Mouse (Mus musculus) lung, adult 2 months (tissue): Measurements from ENCODE around the gene Eps15. TPM values are rescaled to one million over a fixed set of nuclear protein-coding genes. Genes with fewer than 3 reads are reported as not detected.

Experiments
- DNase-seq: peaks from one replicate; pipeline ENCODE4 v3.0.0; 2022
- H3K4me1 ChIP-seq: fragments of 200-500 bp; 2 replicates; pipeline ENCODE4 v1.6.1; 2011; ENCODE audit warnings: low read length; ENCODE audit not compliant: control insufficient read depth, insufficient read depth
- H3K4me3 ChIP-seq: fragments of 200-500 bp; replicated peaks from 2 replicates; pipeline ENCODE3; 2011; ENCODE audit warnings: low read depth, mild to moderate bottlenecking, control low read depth, low read length; ENCODE audit errors: extremely low read depth
- CTCF ChIP-seq: fragments of 200-500 bp; IDR thresholded peaks from 2 replicates; pipeline ENCODE4 v1.5.1; 2011; ENCODE audit warnings: mild to moderate bottlenecking, low read length, control low read depth; ENCODE audit not compliant: insufficient read depth
- POLR2A ChIP-seq: fragments of 200-500 bp; IDR thresholded peaks from 2 replicates; pipeline ENCODE4 v1.6.1; 2011; ENCODE audit warnings: low read depth, mild to moderate bottlenecking, control low read depth, low read length, borderline replicate concordance; ENCODE audit errors: extremely low read depth
- WGBS: fragments of 180-500 bp; shearing (Covaris S2); methylation state at CpG from one replicate; pipeline ENCODE4 v1.1.7; 2018; 5-methylcytosine and 5-hydroxymethylcytosine counted together
- polyA plus RNA-seq: library from polyadenylated mRNA; depleted of rRNA; stranded (reverse); fragments of >200 nt; gene quantifications from 2 replicates; pipeline ENCODE4 v1.2.3, GENCODE M21; 2012

The Eps15 gene
- polyA plus RNA-seq, 1 experiment: 18.9 TPM

GRCm38 (mm10) chr4:109407701-109408485, 127.8 kb downstream of the Eps15 start:
- WGBS: 71% methylated on average over 9 of the region's 9 CpGs
- peaks cover 9% of the 10 kb centered on the region for H3K4me1 ChIP-seq
- H3K4me3 ChIP-seq: no peak overlapping the region
- TF ChIP-seq POLR2A: no peak
- no peak for TF ChIP-seq CTCF
- DNase-seq: no peak

GRCm38 (mm10) chr4:109410681-109411376, 130.8 kb downstream of the Eps15 start:
- TF ChIP-seq POLR2A: no peak
- no peak for TF ChIP-seq CTCF
- no peak overlapping the region for H3K4me3 ChIP-seq
- DNase-seq: no peak
- H3K4me1 ChIP-seq: peaks cover 8% of the 10 kb centered on the region
- WGBS: 65% methylated on average over 9 of the region's 9 CpGs

GRCm38 (mm10) chr4:109411377-109411967, 131.4 kb downstream of the Eps15 start:
- WGBS: 85% methylated on average over 6 of the region's 6 CpGs
- TF ChIP-seq CTCF (no peak), POLR2A (no peak)
- DNase-seq: no peak
- H3K4me1 ChIP-seq: peaks cover 1% of the 10 kb centered on the region
- no peak overlapping the region for H3K4me3 ChIP-seq

- 74% methylated on average over 5 of the region's 5 CpGs for WGBS
- Histone ChIP-seq H3K4me3 (no peak overlapping the region), H3K4me1 (no peaks in the 10 kb centered on the region)
- DNase-seq: no peak
- no peak for TF ChIP-seq CTCF
- no peak for TF ChIP-seq POLR2A
Measured at GRCm38 (mm10) chr4:109412233-109412632, 132.2 kb downstream of the Eps15 start.

- 69% methylated on average over 1 of the region's 1 CpGs for WGBS
- TF ChIP-seq CTCF (no peak), POLR2A (no peak)
- DNase-seq: no peak
- no peaks in the 10 kb centered on the region for H3K4me1 ChIP-seq
- H3K4me3 ChIP-seq: no peak overlapping the region
Measured at GRCm38 (mm10) chr4:109417998-109418397, 137.9 kb downstream of the Eps15 start.

- Histone ChIP-seq H3K4me1 (no peaks in the 10 kb centered on the region), H3K4me3 (no peak overlapping the region)
- 40% methylated on average over 3 of the region's 3 CpGs for WGBS
- TF ChIP-seq POLR2A: no peak
- no peak for TF ChIP-seq CTCF
- DNase-seq: no peak
Measured at GRCm38 (mm10) chr4:109419017-109419416, 138.9 kb downstream of the Eps15 start.

DNA sequence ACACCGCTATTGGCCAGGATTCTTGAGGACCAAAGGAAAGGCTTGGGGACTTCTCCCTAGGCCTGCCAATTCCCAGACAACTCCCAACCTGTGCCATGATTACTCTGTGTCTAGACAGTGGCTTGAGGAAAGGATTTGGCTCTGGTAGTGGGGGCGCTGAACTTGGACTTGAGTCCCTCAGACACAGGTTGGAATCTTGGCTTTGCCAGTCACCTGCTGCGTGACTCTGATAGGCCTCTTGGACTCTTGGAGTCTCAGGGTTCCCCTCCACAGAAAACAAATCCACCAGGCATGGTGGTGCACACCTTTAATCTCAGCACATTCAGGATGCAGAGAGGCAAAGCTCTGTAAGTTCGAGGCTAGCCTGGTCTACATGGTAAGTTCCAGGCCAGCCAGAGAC, 139.5 kb downstream of the Eps15 start:
- H3K4me1 ChIP-seq: no peaks in the 10 kb centered on the region
- WGBS: 96% methylated on average over 4 of the region's 4 CpGs
- no peak for TF ChIP-seq CTCF
- TF ChIP-seq POLR2A: no peak
- DNase-seq: no peak
- no peak overlapping the region for H3K4me3 ChIP-seq

GRCm38 (mm10) chr4:109420138-109420795, 140.2 kb downstream of the Eps15 start:
- TF ChIP-seq CTCF (peak; percentile 33; the same call in 1 of the 2 replicates), POLR2A (no peak)
- 71% methylated on average over 8 of the region's 8 CpGs for WGBS
- Histone ChIP-seq H3K4me3 (no peak overlapping the region), H3K4me1 (no peaks in the 10 kb centered on the region)
- peak; percentile 35 for DNase-seq

GRCm38 (mm10) chr4:109421608-109422007, 141.5 kb downstream of the Eps15 start:
- no peak for DNase-seq
- no peak overlapping the region for H3K4me3 ChIP-seq
- no peak for TF ChIP-seq POLR2A
- no peak for TF ChIP-seq CTCF
- H3K4me1 ChIP-seq: no peaks in the 10 kb centered on the region
- WGBS: 65% methylated on average over 7 of the region's 7 CpGs
